Mouse (Mus musculus) c-Kit-positive CD71-positive TER-119-positive erythroid progenitor cells, embryonic 14.5 days (primary cell): ENCODE measurements around the gene Zdhhc19.
A peak's percentile ranks its signal among the peaks of the same experiment; 100 is the strongest.
"Not testable (repeated sequence)": the region's sequence is repeated elsewhere in the genome, so short reads cannot be mapped to it uniquely, and the experiment has no call there.

Source experiments
- DNase-seq: peaks from one replicate; pipeline ENCODE4 v3.0.0-alpha.2; 2013; ENCODE audit warnings: low spot score

Zdhhc19 gene

DNA sequence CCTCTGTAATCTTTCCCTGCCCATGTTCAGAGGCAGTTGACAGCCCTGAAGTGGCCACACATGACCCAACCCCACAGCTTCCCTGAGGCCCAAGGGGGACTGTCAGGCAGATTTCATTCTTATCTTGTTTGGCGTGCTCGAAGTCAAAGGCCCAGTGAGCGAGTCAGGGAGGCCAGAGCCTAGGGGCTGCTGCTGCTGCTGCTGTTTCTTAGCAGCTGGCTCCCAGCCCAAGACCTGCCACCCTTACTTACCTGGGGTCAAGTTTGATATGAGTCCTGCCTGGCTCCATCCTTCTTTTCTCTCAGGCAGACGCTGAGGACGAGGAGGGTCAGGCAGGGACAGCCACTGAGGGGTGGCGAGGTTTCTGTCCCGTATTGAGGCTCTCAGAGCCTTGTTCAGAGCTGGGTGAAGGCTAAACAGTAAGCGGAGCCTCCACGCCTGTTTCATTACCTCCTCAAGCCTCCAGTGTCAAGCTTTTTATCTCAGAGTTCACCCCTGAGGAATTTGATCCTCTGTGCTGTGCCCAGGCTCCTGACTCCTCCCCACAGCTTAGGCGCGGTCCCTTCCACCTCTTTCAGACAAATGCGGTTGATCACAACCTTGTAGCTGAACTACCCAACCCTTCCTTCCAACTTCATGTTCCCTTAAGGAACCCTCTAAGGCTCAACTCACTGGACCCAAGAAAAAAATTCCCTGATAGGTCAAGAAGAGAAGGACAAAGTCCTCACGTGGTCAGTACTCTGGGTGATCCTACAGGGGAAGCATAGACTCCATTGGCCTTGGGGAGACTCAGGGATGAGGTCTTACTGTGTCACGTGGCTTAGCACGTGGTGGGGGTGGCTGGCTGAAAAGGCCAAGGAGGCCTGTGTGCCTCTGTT lies 8.6 kb upstream of the Zdhhc19 start, which contains the start of gene Slc51a:
Slc51a (minus strand) TSS at position 646 of the 878 bp plus-strand sequence.
- DNase-seq: peak; percentile 70

DNA sequence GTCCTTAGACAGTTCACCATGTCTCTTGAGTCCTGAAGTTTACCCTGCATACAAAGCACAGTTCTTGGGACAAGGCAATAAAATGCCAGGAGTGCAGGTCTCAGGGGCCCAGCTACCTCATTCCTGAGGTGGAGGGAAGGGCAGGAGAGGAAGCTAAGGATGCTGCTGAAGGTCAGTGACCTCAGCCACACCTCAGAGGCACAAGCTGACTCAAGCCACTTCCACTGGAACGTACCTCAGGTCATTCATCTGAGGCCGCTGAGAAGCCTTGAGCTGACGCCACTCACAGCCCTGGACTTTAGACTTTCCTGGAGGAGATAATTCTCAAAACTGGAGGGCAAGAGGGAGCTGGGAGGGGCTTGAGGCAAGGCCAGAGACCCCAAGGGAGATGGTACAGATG lies 7.1 kb upstream of the Zdhhc19 start:
- no peak for DNase-seq

DNA sequence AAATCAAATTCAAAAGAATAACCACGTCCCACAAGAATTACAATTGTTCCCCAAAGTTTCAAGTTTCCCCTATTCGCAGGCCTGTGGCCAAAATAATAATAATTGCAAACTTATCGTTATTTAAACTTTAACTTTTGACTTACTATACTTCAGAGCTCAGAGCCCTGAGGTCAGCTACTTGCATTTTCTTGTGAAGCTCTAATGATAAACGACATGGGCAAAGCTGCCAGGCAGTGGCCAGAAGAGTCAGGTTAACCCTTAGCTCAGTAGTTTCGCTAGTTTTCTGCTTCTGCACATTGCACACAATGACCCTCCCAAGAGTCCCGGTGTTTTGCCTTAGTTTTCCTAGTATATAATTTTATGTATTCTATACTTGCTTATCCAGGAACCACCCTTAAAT lies 1.7 kb upstream of the Zdhhc19 start:
- not testable (repeated sequence) for DNase-seq

DNA sequence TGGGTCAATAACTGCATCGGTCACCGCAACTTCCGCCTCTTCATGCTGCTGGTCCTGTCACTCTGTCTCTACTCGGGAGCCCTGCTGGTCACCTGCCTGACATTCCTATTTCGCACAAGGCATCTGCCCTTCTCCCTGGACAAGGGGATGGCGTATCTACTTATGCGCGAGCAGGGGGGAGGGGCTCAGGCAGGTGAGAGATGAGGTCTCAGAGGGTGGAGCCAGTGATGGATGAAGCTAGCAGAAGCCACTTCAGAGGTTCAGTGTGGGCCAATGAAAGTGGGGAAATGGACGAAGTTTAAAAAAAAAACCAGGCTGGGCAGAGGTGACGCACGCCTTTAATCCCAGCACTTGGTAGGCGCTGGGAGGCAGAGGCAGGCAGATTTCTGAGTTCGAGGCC lies 2.9 kb downstream of the Zdhhc19 start:
- no peak for DNase-seq

DNA sequence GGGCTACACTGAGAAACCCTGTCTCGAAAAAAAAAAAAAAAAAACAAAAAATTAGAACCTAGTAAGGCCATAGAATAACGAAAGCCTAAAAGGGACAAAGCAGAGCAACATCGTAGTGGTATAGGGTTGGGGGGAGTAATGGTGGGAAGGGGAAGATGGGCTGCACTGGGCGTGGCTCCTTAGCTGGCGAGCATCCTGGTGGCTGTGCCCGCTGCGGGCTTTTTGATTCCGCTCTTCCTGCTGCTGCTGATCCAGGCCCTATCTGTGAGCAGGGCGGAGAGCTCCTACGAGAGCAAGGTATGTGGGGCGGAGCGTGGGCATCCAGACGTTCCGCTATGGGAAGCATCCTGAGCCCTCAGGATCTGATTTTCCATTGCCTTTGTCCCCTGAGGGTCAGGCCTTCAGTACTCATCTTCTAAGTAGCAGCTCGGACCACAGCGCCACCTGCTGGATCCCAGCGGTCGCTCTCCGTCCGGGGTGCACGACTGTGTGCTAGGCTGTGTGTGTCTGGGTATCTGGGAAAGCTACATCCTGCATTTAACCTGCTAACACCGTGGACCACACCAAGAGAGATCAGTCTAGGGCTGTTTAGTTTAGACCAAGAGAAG lies 3.5 kb downstream of the Zdhhc19 start:
- DNase-seq: peak; percentile 83

DNA sequence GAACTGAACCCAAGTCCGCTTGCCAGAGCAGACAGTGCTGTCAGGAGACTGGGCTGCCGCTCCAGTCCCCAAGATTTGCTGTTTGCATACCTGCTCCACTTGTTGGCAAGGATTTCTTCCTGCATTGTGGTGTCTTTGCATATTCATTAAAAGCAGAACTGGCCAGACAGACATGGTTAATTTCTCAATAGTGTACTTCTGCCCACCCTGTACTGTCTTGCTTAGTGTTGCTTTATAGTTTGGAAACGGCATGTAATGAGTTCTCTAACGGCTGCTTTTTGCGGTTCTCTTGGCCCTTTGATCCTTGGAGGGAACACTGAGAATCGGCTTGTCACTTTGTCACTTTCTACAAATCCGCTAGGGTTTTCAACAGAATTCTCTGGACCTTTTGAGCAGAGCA lies 5.4 kb downstream of the Zdhhc19 start:
- no peak for DNase-seq

DNA sequence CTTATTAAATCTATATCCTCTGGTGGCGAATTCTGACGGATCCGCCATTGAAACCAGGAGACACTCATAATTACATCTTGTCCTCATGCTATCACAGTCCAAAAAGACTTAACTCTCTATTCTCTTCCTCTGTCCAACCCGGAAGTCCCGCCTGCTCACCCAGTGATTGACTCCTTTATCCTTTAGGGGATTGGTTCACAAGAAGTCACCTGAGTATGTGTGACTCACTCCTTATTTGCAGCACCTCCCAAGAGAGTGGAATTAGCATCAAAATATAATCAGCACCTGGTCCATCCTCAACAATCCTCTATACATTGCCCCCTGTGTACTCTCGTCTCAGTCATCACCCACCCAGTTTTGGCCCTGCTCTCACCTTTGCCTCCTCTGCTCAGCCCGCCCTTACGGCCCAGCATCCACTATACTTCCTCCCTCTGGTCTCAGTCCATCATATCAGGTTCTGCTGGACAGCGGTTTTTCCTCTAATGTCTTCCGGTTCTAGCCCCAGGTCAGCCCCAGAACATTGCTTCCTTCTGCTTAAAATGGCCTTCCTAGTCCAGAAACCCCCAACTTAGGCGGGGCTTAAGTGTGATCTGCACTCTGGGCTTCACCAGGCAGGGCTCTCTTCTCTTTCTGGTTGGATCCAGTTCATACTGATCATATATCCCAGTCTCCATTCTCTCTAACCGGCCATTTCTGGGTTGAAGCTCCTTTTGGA lies 6.7 kb downstream of the Zdhhc19 start:
- DNase-seq: no peak

DNA sequence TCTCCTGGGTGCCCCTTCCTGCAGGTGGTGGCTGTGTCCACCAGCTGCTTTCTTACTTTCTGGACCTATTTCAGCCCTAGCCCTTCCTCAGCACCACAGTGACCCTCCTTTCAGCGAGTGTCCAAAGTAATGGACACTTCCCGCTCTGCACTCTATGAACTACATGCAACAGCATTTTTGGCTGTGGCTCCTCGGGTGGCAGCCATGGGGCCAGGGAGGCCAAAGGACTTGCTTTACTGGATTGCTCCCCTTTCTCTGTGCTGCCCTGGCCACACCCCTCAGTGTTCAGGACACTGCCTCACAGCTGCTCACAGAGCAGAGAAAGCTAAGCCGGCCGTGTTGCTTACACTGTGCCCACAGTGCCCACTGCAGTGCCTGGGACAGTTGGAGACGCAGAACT lies 7.6 kb downstream of the Zdhhc19 start:
- no peak for DNase-seq

DNA sequence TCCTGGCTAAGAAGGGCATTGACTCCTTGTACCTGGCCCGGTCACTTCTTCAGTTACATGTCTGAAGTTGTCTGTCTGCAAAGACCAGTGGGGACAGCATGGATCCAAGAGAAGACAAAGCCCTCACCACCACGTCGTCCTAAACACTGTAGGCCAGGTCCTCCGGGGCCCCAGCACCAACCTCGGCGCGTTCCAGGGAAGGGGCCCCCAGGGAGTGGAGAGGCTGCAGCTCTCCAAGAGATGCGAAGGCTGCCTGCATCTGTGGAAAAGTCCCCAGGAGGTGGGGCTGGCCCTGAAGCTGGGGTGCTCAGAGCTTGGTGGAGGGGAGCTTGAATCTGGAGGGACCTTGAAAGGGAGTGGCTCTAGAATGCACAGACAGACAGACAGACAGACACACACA lies 10.2 kb downstream of the Zdhhc19 start:
- no peak for DNase-seq

DNA sequence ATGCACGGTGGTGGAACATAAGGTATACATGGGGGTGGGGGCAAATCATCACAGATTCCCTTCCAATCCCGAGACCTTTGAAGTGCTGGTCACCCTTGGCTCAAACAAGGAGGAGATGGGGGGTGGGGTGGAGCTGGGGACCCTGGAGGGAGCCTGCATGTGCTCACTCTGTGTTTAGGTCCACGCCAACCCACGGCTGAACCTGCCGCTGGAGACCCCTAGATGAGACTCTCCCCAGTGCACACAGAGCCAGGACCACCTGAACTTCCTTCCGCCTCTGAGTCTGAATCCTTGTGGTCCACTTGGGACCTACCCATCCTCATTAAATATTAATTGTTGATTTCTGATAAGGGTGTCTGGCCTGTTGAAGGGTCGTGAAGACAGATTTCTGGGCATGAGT lies 10.8 kb downstream of the Zdhhc19 start:
- DNase-seq: no peak

DNA sequence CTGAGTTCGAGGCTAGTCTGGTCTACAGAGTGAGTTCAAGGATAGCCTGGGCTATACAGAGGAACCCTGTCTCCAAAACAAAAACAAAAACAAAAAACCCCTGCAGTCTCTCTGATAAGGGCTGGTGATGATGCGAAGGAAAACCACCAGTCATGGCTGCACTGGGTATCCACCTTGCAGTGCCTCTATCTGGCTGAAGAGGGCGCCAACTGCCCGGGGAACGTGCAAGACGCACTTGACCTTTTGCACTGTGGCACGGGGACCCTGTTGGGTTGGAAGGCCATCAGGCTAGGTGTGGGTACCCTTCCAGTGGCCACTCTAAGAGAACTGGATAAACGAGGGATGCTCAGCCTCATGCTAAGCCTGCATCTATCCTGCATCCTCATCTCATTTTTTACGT lies 11.3 kb downstream of the Zdhhc19 start:
- peak; percentile 93 for DNase-seq

DNA sequence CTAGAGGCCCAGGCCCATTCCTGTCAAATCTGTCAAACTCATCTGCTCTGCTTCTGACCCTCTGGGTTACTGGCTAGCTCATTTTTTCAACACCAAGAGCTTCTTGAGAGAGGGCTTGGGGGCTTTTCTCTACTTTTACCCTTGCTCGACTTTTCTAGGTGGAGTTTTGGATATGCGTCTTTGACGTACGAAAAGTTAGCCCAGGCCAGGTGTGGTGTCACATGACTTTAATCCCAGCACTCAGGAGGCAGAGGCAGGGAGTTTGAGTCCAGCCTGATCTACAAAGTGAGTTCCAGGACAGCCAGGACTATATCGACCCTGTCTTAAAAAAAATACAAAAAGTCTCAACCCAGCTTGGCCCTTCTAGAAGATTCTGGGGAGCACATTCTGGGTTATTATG lies 12.0 kb downstream of the Zdhhc19 start:
- peak; percentile 46 for DNase-seq

DNA sequence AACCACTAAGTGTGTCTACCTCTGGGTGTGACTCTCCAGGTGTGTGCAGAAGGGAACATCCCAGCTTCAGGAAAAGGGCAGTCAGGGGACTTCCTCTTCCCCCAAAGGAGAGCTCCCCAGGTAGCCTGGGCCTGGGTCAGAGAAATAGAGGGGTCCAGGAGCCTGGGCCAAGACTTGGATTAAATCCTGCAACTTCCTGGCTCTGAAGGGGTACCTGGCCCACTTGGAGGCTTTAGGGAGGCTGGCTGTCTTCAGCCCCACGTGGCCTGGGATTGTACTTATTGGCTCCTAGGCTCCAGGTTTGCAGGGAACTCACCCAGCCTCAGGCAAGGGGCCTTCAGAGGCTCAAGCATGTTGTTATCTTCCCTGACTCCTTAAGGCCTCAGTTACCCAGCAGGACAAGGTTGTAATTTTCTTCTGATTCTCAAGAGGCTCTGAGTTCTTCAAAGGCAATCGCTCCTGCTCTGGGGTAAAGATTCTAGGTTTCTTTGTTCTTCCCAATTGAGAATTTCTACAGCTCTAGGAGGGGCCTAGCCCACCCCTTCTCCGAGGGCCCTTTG lies 12.5 kb downstream of the Zdhhc19 start:
- DNase-seq: no peak

DNA sequence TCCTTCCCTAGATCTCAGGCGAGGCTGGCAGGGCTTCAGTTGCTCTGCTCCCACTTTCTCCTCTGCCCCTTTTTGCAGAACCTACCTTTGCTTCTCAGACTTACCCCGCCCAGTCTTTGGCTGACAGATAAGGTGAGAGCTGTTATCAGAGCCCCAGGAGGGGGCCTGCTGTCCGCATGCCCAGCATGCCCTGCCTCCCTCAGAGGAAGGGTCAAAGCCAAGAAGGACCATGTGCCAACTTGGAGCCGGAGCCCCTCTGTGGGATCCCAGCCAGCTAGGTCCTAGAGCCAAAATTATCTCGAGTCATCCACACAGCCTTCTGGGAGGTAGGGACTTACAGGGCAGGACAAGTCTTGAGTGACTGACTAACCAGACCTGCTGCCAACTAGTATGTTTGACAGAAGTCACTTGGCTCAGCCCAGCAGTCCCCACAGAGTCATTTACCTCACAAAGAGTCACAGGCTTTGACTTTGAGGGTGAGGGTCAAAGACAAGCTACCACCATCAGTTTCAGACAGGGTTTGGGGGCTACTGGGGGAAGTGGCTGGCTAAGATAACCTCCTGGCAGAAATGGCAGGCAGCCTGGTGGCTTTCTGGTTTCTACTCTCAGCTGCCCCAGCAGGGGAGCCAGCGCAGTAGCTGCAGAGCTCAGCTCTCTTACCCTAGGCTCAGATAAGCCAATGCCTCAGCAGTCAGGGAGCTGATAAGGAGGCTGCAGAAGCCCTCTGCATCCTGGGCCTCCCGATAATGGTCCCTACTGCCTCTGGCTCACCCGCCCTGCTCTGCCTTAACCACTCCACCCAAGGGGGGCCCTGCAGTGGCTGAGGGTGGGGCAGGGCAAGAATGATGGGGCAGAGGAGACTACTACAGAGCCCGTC lies 13.2 kb downstream of the Zdhhc19 start:
- peak; percentile 96 for DNase-seq

DNA sequence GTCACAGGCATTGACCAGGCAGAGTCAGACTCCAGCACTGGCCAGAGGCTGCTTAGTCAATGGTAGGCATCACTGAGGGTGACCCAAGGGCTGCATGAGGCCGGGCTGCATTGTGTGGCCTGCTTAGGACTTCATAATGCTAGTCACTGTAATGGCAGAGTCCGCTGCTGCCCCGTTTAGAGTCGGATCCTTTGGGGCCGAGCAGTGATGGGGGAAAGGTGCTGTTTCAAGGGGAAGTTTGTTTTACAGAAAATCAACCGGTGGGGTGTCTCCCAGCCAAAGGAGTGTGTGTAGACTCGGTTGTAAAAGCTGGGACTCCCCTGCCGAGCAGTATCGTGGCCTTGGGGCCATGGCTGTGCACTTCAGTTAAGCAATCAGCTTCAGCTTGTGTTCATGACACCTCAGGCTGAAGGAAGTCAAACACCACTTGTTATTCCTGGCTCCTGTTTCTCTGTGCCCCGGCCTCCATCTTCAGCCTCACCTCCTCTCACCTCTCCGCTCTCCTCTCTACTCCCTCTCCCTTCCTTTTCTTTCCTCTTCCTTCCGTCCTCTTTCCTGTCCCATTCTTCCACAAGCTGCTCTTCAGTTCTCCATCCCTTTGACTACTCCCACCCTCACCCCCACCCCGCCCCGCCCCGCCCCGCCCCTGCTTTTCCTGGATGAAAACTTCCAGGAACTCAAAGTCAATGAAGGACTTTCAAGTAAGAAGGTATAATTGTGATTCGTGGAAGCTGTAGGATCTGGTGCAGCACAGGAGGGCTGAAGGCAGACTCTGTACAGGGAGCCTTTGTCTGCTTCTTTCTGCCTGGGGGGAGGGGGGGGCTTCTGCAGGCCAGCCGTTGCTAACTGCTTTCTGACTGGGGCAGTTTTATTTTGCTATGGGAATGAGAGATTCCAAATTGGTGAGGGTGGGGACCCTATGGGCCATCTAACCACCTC lies 14.6 kb downstream of the Zdhhc19 start:
- DNase-seq: peak; percentile 72

DNA sequence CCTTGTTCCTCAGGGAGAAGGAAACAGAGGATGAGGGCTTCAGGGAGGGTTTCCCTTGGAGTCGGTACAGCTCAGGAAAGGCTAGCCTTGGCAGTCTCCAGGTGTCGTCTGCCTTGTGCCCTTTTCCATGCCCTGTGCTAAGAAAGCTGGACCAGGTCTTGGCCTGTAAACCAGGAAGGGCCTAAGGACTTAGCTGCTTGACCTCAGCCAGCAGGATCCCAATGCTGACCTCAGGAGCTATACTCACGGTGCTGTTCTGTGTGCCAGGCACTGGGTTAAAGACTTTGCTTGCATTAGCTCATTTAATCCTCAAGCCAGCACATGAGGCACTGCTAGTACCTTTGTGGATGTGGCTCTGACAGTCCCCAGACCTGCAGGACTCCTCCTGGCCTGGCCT lies 15.3 kb downstream of the Zdhhc19 start:
- no peak for DNase-seq

DNA sequence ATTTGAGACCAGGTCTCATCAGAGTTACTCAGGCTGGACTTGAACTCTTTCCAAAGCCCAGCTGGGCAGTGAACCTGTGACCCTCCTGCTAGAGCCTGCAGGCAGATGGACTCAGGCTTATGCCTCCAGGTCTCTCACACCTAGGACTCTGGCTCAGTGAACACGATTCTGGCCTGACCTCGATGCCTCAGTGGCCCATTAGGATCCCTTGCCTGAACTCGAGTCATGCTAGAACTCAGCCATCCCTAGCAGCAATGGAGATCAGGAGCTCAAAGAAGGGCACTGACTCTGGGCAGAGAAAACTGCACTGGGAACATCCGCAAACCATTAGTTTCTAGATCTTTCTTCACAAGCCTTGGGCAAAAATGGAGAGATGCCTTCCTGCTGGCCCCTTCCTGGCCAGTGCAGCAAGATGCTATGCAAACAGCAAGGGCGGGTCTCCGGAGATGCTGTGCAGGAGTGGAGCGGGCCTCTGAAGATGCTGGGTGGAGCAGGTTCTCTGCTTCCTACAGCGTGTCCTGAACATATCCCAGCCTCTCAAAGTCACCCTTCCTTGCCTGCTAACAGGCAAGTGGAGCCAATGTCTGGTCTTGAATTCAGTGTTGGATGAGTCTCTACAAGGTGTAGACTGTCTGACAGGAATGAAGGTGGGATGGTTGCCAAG lies 15.9 kb downstream of the Zdhhc19 start:
- peak; percentile 53 for DNase-seq

DNA sequence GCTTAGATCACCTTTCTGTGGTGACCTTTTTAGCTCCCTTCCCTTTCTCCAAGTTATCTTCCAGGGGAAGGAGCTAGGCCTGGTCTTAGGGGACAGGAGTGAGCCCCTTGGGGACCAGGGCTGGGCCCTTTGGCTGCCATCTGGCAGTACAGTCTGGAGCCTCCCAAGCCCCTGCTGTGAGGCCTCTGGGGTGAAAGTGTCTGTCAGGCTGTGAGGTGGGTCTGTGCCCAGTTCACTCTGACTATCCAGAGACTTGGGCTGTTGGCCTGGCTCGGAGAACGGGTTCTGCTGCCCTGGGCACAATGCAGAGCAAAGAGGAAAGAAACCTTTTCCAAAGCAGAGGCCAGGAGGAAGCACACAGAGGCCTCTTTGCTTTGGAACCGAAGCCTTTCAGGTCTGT lies 16.9 kb downstream of the Zdhhc19 start:
- no peak for DNase-seq

DNA sequence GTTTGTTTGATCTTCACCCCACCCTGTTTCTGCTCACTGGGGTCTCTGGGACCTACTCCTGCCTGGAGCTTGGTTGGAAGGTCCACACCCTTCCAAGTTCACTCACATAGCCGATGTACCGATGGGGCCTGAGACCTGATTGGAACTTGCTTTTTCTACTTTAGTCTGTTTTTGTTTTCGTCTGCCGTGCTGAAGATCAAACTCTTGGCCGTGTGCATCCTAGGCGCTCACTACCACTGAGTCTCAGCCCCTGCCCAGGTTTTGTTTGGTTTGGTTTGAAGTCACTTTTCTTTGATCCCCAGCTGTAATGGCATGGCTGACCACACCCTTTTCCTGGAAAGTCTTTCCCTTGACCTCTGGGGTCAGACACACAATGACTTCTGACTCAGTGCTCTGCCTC lies 17.3 kb downstream of the Zdhhc19 start:
- DNase-seq: no peak

DNA sequence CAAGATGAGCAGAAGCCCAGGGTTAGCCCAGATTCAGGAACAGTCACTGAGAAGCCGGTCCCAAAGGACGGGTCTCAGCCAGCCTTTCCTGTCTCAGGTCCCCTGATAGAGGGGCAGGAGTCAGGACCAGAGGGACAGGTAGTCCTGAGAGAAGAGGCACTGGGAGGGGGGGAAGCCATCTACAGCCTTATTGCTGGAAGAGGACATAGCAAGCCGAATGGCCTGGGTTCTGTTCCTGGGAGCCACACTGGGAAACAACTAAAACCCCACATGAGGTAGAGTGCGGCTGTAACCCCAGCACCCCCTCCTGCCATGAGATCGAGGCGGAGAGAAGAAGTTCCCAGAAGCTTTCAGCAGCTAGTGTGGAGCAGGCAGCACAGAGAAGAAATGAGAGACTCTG lies 17.9 kb downstream of the Zdhhc19 start:
- DNase-seq: no peak
